Mouse (Mus musculus): Measurements from ENCODE around the gene Fgfr2.

- TF ChIP-seq CTCF (IDR thresholded peaks at IDR 0.05; ENCODE audit: insufficient read depth, low read length) (no peak), POLR2A (IDR thresholded peaks at IDR 0.05; ENCODE audit: borderline replicate concordance, extremely low read depth, low read depth, low read length) (no peak)
Measured at GRCm38 (mm10) chr7:131975867-131976266, 1147.3 kb downstream of the Fgfr2 start.
